Mouse (Mus musculus) adrenal gland, postnatal 4 days (tissue): ENCODE measurements around the gene Mapkapk2. TPM values are rescaled to one million over a fixed set of nuclear protein-coding genes. Genes with fewer than 3 reads are reported as not detected.
A peak's percentile ranks its signal among the peaks of the same experiment; 100 is the strongest.

Experiments used
- DNase-seq, 2 experiments: peaks; one replicate each; pipeline ENCODE4 v3.0.0; 2021 to 2022; ENCODE audit warnings: low spot score in 2 of 2, mixed read lengths in 2 of 2
- total RNA-seq, 2 experiments: library from RNA; stranded (reverse); gene quantifications; 2 replicates each; pipeline ENCODE4 v1.2.3; 2021

The Mapkapk2 gene
- total RNA-seq, 2 experiments from 2014 or later: 152 to 160 TPM

DNA sequence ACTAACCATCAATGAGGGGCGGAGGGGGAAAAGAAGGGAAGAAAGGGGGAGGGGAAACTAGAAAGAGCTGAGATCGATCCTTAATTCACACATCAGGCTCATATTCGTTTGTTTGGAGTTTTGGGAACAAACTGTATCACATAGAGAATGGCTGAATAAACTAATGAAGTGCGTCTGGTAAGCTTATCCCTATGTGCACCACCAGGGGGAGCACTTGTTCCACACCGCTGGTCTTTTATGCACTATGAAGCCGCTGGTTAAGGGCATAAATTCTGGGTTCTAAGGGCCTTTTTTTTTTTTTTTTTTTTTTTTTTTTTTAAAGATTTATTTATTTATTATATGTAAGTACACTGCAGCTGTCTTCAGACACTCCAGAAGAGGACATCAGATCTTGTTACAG, 18.3 kb upstream of the Mapkapk2 start:
- peak in 1 of 2 experiments; percentile 42 for DNase-seq

- DNase-seq: no peak
Observed at GRCm38 (mm10) chr1:131112576-131112975, 14.9 kb upstream of the Mapkapk2 start.

- DNase-seq: no peak
Observed at GRCm38 (mm10) chr1:131110525-131111106, 13.0 kb upstream of the Mapkapk2 start.

- no peak for DNase-seq
Observed at GRCm38 (mm10) chr1:131107575-131108308, 10.1 kb upstream of the Mapkapk2 start.

- DNase-seq: no peak
Observed at GRCm38 (mm10) chr1:131103776-131104424, 6.3 kb upstream of the Mapkapk2 start.

- no peak for DNase-seq
Observed at GRCm38 (mm10) chr1:131100808-131101207, 3.2 kb upstream of the Mapkapk2 start.

DNA sequence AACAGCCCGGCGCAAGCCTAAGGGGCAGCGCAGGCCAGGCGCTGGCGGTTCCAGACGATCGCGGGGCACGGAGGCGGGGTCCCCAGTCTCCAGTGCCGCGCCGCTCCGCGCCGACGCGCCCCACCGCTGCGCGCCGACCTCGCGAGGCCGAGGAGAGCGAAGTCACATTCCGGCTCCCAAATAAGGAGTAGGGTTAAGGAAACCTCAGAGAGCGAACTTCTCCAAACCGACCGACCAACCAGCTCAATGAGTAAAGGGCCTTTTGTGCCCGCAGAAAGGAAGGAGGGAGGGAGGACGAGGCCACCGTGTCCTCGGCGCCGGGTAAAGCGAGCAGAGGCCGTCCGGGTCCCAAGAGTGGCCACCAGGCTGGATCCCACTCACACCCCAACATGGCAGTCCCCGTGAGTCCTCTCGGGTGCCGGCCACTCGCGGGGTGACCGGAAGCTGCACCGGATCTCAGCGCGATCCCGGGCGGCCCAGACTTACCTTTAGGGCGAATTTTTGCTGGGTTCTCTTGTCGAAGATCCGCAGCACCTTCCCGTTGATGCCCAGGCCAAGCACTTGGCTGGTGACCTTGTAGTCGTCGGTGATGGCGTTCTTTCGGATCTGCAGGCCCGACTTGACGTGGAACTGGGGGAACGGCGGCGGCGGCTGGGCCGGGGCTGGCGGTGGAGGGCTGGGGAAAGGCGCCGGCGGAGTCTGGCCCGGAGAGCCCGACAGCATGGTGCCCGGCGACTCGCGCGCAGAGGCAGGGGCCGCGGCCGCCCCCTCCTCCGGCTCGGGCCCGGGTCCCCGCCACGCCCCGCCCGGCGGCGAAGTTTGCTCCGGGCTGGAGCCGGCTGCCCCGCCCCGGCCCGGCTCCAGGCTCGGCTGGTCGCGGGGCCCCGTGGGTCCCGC, 575 bp downstream of the Mapkapk2 start:
- DNase-seq: peak in 1 of 2 experiments; percentile 28

- DNase-seq: no peak
Observed at GRCm38 (mm10) chr1:131096132-131096695, 1.4 kb downstream of the Mapkapk2 start.

DNA sequence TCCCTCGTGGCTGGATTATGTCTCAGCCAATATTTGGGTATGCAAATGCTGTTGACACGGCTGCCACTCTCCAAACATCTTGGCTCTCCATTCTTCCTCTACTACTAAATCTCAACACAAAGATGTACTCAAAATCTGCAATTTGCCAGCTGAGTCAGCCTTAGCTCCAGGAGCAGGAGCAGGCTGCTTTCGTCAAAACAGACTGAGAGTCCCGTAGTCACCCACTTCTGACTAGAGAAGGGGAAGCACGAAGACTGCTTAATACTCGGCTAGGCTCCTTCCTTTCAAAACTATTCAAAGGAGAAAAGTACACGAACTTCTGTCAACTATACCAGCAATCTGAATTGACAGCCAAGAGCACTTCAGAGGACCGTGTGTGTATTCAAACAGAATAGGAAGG, 2.1 kb downstream of the Mapkapk2 start:
- no peak for DNase-seq

- DNase-seq: no peak
Observed at GRCm38 (mm10) chr1:131093889-131094288, 3.7 kb downstream of the Mapkapk2 start.

- DNase-seq: no peak
Observed at GRCm38 (mm10) chr1:131092846-131093245, 4.8 kb downstream of the Mapkapk2 start.

DNA sequence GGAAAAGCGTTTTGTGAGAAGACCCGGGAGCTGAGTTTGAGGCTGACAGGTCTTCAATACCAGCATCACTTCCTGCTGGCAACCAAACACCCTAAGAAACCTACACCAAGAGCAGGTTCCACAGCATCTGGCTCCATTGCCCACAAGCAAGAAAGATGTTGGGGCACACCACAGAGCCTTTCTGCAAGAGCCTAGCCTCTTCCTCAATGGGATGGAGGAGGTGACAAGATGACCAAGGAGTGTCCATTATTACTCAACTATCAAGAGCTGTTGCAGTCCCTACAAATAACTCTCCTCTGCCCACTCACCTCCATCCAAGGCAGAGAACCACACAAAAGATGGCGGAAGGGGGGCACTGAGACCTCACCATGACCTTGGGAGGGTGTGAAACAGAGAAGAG, 5.5 kb downstream of the Mapkapk2 start:
- no peak for DNase-seq

- no peak for DNase-seq
Observed at GRCm38 (mm10) chr1:131091481-131091880, 6.1 kb downstream of the Mapkapk2 start.

GRCm38 (mm10) chr1:131090877-131091276, 6.7 kb downstream of the Mapkapk2 start:
- no peak for DNase-seq

DNA sequence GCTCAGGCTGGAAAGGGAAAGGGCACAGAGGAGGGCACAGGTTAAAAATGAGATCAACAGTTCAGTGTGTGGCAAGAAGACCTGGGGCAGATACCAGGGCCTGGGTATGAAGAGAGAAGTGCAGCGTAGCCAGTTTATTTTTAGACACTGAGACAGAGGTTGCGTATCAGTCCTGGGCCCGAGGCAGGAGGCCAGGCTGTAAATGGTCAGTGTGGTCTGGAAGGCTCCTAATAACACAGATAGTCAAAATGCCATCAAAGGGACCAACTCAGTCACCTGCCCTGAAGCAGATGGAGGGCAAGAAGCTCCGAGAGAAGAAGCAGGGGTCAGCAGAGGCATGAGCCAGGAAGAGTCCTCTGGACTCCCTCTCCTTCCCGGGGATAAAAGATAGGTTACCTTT, 7.4 kb downstream of the Mapkapk2 start:
- DNase-seq: no peak

DNA sequence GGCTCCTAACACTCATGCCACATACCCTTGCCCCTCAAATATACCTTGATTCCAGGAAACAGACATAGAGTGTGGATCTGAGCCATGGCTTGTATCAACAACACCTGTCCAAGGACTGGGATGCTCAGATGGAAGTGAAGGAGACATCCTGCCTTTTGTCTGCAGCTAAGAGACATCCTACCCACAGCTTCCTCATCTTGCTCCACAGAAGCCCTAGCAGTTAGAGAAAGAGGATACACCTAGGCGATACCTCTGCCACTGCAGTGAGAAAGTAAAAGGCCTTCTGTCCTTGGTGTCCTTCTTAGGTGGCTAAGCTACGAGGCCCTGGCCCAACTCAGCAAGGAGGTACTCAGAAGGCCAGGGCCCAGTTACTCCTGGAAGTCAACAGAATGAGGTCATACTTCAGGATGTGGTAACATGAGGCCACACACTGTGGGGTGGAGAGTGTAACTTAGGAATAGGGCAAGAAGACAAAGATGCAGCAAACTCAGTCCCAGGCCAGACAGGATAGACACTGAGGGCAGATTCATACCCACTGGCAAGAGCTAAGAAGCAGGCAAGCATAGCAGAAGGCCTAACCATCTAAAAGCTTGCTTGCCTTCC, 8.0 kb downstream of the Mapkapk2 start:
- DNase-seq: no peak

- DNase-seq: no peak
Observed at GRCm38 (mm10) chr1:131088547-131088946, 9.1 kb downstream of the Mapkapk2 start.

DNA sequence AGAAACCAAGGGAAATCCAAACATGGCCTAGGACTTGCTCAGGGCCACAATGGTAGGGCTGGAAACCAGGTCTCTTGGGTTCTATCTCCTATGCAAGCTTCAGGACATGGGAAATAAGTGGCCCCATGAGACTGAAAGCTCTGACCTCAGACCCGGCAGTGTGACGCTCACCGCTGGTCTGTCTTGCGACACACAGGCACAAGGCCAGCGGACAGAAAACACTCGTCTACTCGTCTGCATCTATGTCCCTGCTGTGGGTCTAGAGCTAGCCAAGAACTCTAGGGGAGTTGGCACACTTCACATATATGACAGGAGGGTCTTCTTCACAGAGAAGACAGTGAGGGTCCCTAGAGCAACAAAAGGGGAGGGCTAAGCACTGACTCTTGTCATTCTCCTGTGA, 10.7 kb downstream of the Mapkapk2 start:
- DNase-seq: no peak

- DNase-seq: no peak
Observed at GRCm38 (mm10) chr1:131085957-131086739, 11.5 kb downstream of the Mapkapk2 start.

DNA sequence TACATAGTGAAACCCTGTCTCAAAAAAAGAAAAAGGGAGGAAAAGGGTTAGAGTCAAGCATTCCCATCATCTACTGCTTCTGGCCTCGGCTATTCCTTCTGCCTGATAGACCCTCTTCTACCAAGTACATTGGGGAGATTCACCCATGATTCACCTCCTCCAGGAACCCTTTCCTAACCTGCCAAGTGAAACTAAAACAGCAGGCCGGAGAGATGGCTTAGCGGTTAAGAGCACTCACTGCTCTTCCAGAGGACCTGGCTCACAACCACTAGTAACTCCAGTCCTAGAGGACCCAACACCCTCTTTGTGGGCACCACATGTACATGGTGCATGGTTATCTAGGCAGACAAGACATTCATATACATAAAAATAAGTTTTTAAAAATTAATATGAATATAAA, 12.4 kb downstream of the Mapkapk2 start:
- no peak for DNase-seq
